Mouse (Mus musculus) layer of hippocampus, postnatal 36 days (tissue): ENCODE measurements around the gene Rasgrp2. TPM values are rescaled to one million over a fixed set of nuclear protein-coding genes. Genes with fewer than 3 reads are reported as not detected.

Experiments
- DNase-seq, 2 experiments: peaks; one replicate each; pipeline ENCODE4 v3.0.0; 2022
- total RNA-seq, 2 experiments: library from RNA; stranded (reverse); gene quantifications; 2 replicates each; pipeline ENCODE4 v1.2.3; 2021

Rasgrp2 gene
- total RNA-seq = 10 to 100 TPM; 23.8 to 34.5 TPM

GRCm38 (mm10) chr19:6399285-6400095, at the start of gene Rasgrp2:
Rasgrp2 (plus strand) TSS chr19:6399340.
- no peak for DNase-seq

GRCm38 (mm10) chr19:6351431-6352106, 47.6 kb upstream of the Rasgrp2 start:
- no peak for DNase-seq

GRCm38 (mm10) chr19:6352107-6352505, 47.0 kb upstream of the Rasgrp2 start:
- no peak for DNase-seq

- DNase-seq = no peak
These were observed 45.1 kb upstream of the Rasgrp2 start for GRCm38 (mm10) chr19:6354030-6354429.

GRCm38 (mm10) chr19:6361291-6361690, 37.8 kb upstream of the Rasgrp2 start:
- DNase-seq = no peak

- DNase-seq = no peak
These were observed 36.1 kb upstream of the Rasgrp2 start for GRCm38 (mm10) chr19:6363091-6363410.

- peak; percentile 100 for DNase-seq
These were observed 35.5 kb upstream of the Rasgrp2 start, which contains the start of gene Sf1 for GRCm38 (mm10) chr19:6363411-6364240. Sf1 (plus strand) TSS chr19:6363690.

- DNase-seq = peak; percentile 90 to 92
These were observed 34.8 kb upstream of the Rasgrp2 start for GRCm38 (mm10) chr19:6364317-6364725.

- DNase-seq = no peak
These were observed 34.3 kb upstream of the Rasgrp2 start for GRCm38 (mm10) chr19:6364842-6365241.

GRCm38 (mm10) chr19:6370175-6370574, 29.0 kb upstream of the Rasgrp2 start:
- no peak for DNase-seq

- no peak for DNase-seq
These were observed 26.7 kb upstream of the Rasgrp2 start for GRCm38 (mm10) chr19:6372433-6372832.

- DNase-seq = peak; percentile 47 to 64
These were observed 25.4 kb upstream of the Rasgrp2 start for GRCm38 (mm10) chr19:6373539-6374400.

- no peak for DNase-seq
These were observed 24.6 kb upstream of the Rasgrp2 start for GRCm38 (mm10) chr19:6374571-6374970.

- no peak for DNase-seq
These were observed 23.5 kb upstream of the Rasgrp2 start for GRCm38 (mm10) chr19:6375423-6376254.

GRCm38 (mm10) chr19:6376255-6376564, 22.9 kb upstream of the Rasgrp2 start:
- no peak for DNase-seq

GRCm38 (mm10) chr19:6376643-6377042, 22.5 kb upstream of the Rasgrp2 start:
- DNase-seq = no peak

GRCm38 (mm10) chr19:6377327-6378040, 21.7 kb upstream of the Rasgrp2 start:
- DNase-seq = no peak

- DNase-seq = no peak
These were observed 18.6 kb upstream of the Rasgrp2 start for GRCm38 (mm10) chr19:6380411-6381166.

- DNase-seq = no peak
These were observed 17.9 kb upstream of the Rasgrp2 start for GRCm38 (mm10) chr19:6381238-6381637.
